Mouse (Mus musculus): ENCODE data around the gene Pxmp4. TPM values are rescaled to one million over a fixed set of nuclear protein-coding genes. Genes with fewer than 3 reads are reported as not detected.
A peak's percentile ranks its signal among the peaks of the same experiment; 100 is the strongest.

The Pxmp4 gene
- polyA plus RNA-seq, 1 experiment = 41.3 TPM

- Histone ChIP-seq H3K4me3 (replicated peaks; ENCODE audit: extremely low read depth, low read depth, low read length) (no peak overlapping the region), H3K4me1 (ENCODE audit: control insufficient read depth, insufficient read depth, low read length) (no peaks in the 10 kb centered on the region)
- 94% methylated on average over 2 of the region's 2 CpGs for WGBS
- DNase-seq = no peak
- TF ChIP-seq CTCF (IDR thresholded peaks at IDR 0.05; ENCODE audit: insufficient read depth, low read length) (no peak), POLR2A (IDR thresholded peaks at IDR 0.05; ENCODE audit: borderline replicate concordance, extremely low read depth, low read depth, low read length) (no peak)
These were observed 32.3 kb upstream of the Pxmp4 start for GRCm38 (mm10) chr2:154635826-154636225.

GRCm38 (mm10) chr2:154633876-154634644, 30.6 kb upstream of the Pxmp4 start:
- TF ChIP-seq POLR2A (IDR thresholded peaks at IDR 0.05; ENCODE audit: borderline replicate concordance, extremely low read depth, low read depth, low read length) (no peak), CTCF (IDR thresholded peaks at IDR 0.05; ENCODE audit: insufficient read depth, low read length) (no peak)

GRCm38 (mm10) chr2:154633039-154633742, 29.7 kb upstream of the Pxmp4 start:
- Histone ChIP-seq H3K4me3 (replicated peaks; ENCODE audit: extremely low read depth, low read depth, low read length) (no peak overlapping the region), H3K4me1 (ENCODE audit: control insufficient read depth, insufficient read depth, low read length) (no peaks in the 10 kb centered on the region)
- no peak for DNase-seq
- 88% methylated on average over 5 of the region's 5 CpGs for WGBS
- no peak for TF ChIP-seq CTCF (IDR thresholded peaks at IDR 0.05; ENCODE audit: insufficient read depth, low read length)

More at GRCm38 (mm10) chr2:154633876-154634644, 30.6 kb upstream of the Pxmp4 start:
- no peak overlapping the region for H3K4me3 ChIP-seq (replicated peaks; ENCODE audit: extremely low read depth, low read depth, low read length)
- no peak for DNase-seq
- 90% methylated on average over 9 of the region's 9 CpGs for WGBS
- H3K4me1 ChIP-seq (ENCODE audit: control insufficient read depth, insufficient read depth, low read length) = no peaks in the 10 kb centered on the region

GRCm38 (mm10) chr2:154632203-154632780, 28.8 kb upstream of the Pxmp4 start:
- TF ChIP-seq CTCF (IDR thresholded peaks at IDR 0.05; ENCODE audit: insufficient read depth, low read length) = no peak
- no peak for TF ChIP-seq POLR2A (IDR thresholded peaks at IDR 0.05; ENCODE audit: borderline replicate concordance, extremely low read depth, low read depth, low read length)
- DNase-seq = no peak
- 91% methylated on average over 16 of the region's 16 CpGs for WGBS
- H3K4me1 ChIP-seq (ENCODE audit: control insufficient read depth, insufficient read depth, low read length) = no peaks in the 10 kb centered on the region
- H3K4me3 ChIP-seq (replicated peaks; ENCODE audit: extremely low read depth, low read depth, low read length) = no peak overlapping the region

- TF ChIP-seq POLR2A (IDR thresholded peaks at IDR 0.05; ENCODE audit: borderline replicate concordance, extremely low read depth, low read depth, low read length) = no peak
- no peak for TF ChIP-seq CTCF (IDR thresholded peaks at IDR 0.05; ENCODE audit: insufficient read depth, low read length)
- 75% methylated on average over 5 of the region's 5 CpGs for WGBS
- no peaks in the 10 kb centered on the region for H3K4me1 ChIP-seq (ENCODE audit: control insufficient read depth, insufficient read depth, low read length)
- H3K4me3 ChIP-seq (replicated peaks; ENCODE audit: extremely low read depth, low read depth, low read length) = no peak overlapping the region
- DNase-seq = no peak
These were observed 27.0 kb upstream of the Pxmp4 start for GRCm38 (mm10) chr2:154630531-154630930.

- no peak for DNase-seq
- Histone ChIP-seq H3K4me1 (ENCODE audit: control insufficient read depth, insufficient read depth, low read length) (no peaks in the 10 kb centered on the region), H3K4me3 (replicated peaks; ENCODE audit: extremely low read depth, low read depth, low read length) (no peak overlapping the region)
- no peak for TF ChIP-seq CTCF (IDR thresholded peaks at IDR 0.05; ENCODE audit: insufficient read depth, low read length)
- TF ChIP-seq POLR2A (IDR thresholded peaks at IDR 0.05; ENCODE audit: borderline replicate concordance, extremely low read depth, low read depth, low read length) = no peak
These were observed 20.6 kb upstream of the Pxmp4 start for GRCm38 (mm10) chr2:154624137-154624536.

- DNase-seq = no peak
- no peak overlapping the region for H3K4me3 ChIP-seq (replicated peaks; ENCODE audit: extremely low read depth, low read depth, low read length)
- TF ChIP-seq CTCF (IDR thresholded peaks at IDR 0.05; ENCODE audit: insufficient read depth, low read length) = 0 out of 2 replicates have a peak, but pooled peaks have one; percentile 5
- TF ChIP-seq POLR2A (IDR thresholded peaks at IDR 0.05; ENCODE audit: borderline replicate concordance, extremely low read depth, low read depth, low read length) = no peak
- no peaks in the 10 kb centered on the region for H3K4me1 ChIP-seq (ENCODE audit: control insufficient read depth, insufficient read depth, low read length)
- WGBS = 59% methylated on average over 5 of the region's 5 CpGs
These were observed 18.2 kb upstream of the Pxmp4 start for GRCm38 (mm10) chr2:154621684-154622083.

GRCm38 (mm10) chr2:154617061-154617460, 13.6 kb upstream of the Pxmp4 start:
- no peak for TF ChIP-seq POLR2A (IDR thresholded peaks at IDR 0.05; ENCODE audit: borderline replicate concordance, extremely low read depth, low read depth, low read length)
- DNase-seq = no peak
- no peak overlapping the region for H3K4me3 ChIP-seq (replicated peaks; ENCODE audit: extremely low read depth, low read depth, low read length)
- H3K4me1 ChIP-seq (ENCODE audit: control insufficient read depth, insufficient read depth, low read length) = peaks cover 5% of the 10 kb centered on the region
- WGBS = 88% methylated on average over 3 of the region's 3 CpGs

GRCm38 (mm10) chr2:154615674-154616073, 12.2 kb upstream of the Pxmp4 start:
- WGBS = 58% methylated on average over 5 of the region's 5 CpGs

More at GRCm38 (mm10) chr2:154615674-154616073, 12.2 kb upstream of the Pxmp4 start:
- Histone ChIP-seq H3K4me3 (replicated peaks; ENCODE audit: extremely low read depth, low read depth, low read length) (no peak overlapping the region), H3K4me1 (ENCODE audit: control insufficient read depth, insufficient read depth, low read length) (peaks cover 5% of the 10 kb centered on the region)
- DNase-seq = no peak
- TF ChIP-seq CTCF (IDR thresholded peaks at IDR 0.05; ENCODE audit: insufficient read depth, low read length) = no peak

All from lung, adult 2 months (tissue).